Mouse (Mus musculus): Measurements from ENCODE around the gene Bdnf.

The Bdnf gene

DNA sequence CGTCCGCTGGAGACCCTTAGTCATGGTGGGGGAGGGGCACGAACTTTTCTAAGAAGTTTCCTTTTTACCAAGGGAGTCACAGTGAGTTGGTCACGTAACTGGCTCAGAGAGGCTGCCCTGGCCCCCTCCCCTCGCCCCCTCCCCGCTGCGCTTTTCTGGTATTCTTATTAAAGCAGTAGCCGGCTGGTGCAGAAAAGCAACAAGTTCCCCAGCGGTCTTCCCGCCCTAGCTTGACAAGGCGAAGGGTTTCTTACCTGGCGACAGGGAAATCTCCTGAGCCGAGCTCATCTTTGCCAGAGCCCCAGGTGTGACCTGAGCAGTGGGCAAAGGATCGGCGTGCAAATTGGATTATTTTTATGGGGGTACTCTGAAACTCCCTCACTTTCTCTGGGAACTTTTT, at the start of gene Bdnf:
TSS of gene Bdnf (plus strand) at position 169 of the 400 bp plus-strand sequence.
- DNase-seq (ENCODE audit: low spot score), result no peak

DNA sequence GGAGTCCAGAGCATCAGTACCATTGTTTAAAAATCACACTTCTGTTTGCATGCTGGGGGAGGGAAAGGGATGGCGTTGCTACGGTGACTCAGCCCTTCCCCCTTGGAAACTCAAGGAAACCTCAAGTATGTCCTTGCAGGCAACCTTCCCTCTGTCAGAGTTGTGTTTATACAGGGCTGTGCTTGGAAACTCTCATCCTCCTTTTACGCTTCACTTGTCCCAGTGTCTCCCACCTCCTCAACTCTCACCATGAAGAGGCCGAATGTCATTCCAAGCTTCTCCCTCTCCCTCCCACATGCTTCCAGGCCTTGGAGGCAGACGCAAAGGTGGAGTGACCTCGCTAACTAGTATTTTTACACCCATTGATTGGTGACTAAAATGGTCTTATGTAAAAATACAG, 47.6 kb upstream of the Bdnf start:
- DNase-seq (ENCODE audit: low spot score), result no peak

DNA sequence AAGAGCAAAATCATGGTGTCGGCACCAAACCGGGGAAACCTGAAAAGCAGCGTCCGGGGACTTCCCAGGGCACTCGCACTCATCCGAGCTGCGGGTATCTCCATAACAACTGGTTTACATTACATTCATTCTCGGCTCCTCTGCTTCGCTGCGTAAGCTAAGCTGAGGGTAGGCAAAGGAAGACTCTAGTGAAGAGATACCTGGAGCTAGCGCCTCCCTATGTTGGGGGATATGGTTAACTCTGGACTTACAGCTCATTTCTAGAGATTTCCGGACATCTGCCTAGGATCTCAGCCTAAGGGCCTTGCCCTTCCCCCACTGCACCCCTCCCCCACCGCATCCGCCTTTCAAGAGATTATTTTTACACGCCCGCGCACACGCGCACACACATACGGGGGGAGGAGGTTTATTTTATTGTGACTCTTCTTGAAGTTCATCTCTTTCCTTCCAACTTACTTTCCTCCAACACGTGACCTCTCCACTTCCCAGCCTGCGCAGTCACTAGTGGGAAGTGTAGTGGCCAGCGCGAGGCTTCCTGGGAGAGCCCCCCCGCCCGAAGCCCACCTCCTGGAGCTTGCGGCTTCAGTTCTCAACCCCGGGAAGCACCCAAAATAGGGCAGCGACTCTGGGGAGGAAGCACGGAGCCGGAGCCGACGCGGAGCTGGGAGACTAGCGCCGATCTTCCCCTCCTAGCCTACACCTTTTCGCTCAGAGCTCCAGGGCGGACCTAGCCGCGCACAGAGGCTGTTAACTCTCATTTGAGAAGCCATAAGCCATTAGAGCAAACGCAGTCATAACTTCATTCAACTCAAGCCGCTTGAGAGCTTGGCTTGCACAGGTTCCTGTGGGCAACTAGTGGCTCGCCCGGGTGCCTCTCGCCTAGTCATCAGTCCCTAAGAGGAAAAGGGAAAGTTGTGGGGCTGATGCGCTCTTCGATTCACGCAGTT, 718 bp upstream of the Bdnf start:
- DNase-seq (ENCODE audit: low spot score), result no peak

DNA sequence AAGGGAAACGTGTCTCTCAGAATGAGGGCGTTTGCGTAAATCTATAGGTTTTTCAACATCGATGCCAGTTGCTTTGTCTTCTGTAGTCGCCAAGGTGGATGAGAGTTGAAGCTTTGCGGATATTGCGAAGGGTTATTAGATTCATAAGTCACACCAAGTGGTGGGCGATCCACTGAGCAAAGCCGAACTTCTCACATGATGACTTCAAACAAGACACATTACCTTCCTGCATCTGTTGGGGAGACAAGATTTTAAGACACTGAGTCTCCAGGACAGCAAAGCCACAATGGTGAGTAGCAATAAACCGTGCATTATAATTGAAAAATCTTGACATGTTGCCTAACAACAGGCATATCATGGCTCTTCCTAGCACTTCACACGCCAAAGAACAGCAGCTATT, 551 bp downstream of the Bdnf start:
- DNase-seq (ENCODE audit: low spot score), result no peak

DNA sequence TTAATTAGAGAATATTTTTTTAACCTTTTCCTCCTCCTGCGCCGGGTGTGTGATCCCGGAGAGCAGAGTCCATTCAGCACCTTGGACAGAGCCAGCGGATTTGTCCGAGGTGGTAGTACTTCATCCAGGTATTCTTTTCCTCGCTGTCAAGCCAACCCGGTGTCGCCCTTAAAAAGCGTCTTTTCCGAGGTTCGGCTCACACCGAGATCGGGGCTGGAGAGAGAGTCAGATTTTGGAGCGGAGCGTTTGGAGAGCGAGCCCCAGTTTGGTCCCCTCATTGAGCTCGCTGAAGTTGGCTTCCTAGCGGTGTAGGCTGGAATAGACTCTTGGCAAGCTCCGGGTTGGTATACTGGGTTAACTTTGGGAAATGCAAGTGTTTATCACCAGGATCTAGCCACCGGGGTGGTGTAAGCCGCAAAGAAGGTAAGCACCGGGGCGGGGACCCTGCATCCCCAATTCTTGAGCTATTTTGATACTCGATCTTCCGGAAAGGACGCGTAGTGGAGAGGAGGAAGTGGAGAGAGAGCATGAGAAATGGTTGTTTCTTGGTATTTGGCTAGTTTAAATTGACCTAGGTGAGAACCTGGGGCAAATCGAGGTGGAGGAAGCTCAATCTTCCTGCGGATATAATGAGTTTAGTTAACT, 1.6 kb downstream of the Bdnf start:
- DNase-seq (ENCODE audit: low spot score), result peak; percentile 57

DNA sequence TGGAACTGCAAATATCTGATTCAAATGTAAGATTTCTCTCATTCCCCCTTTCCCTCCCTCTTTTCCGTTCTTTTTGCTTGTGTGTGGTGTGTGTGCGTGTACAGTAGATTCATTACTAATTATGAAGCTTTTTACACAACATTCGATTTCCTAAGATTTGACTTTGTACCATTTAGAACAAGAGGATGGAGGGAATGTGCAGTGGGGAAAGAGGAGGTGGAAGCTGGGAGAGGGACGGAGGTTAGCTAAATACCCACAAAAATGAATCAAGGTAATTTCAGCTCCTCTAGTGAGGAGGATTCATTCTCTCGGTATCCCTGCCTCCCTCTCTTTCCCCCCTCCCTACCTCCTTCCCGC, 2.1 kb downstream of the Bdnf start:
- DNase-seq (ENCODE audit: low spot score), result no peak

DNA sequence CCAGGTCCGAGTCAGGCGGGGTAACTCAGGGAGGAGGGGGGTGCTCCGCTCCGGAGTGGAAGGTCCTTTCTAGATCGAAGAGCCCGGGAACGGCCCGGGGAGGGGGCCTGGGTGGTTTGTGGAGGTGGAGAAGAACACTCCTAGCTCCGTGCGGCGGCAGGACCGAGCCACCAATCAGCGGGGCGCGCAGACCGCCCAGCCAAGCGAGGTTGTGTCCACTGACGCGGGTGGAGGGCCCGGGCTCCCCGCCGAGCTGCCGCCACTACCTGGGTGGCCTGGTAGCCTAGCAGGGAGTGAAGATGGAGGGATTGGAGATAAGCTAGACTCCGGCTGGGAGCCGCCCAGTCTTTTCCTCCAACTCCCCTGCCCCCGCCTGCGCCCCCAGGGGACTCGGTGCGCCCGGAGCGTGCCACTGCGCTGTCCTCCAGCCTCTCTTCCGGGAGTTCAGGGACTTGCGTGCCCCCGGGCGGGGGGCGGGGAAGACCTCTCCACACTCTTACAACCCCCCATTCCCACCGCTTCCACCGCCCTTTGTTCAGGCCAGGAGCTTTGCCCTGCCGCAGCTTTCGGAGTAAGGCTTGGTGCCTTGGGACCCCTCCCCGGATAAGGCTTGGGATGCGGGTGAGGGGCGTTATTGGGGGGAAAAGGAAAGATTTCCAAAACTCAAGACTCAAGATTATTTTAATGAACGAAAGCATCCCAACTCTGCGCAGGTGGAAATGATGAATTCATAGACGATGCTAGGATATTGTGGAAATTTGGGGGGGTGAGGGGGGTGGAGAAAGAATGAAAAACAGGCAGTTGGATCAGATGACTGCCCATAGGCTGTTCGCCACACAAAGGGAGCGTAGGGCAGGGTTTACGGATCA, 3.0 kb downstream of the Bdnf start:
- no peak for DNase-seq (ENCODE audit: low spot score)

DNA sequence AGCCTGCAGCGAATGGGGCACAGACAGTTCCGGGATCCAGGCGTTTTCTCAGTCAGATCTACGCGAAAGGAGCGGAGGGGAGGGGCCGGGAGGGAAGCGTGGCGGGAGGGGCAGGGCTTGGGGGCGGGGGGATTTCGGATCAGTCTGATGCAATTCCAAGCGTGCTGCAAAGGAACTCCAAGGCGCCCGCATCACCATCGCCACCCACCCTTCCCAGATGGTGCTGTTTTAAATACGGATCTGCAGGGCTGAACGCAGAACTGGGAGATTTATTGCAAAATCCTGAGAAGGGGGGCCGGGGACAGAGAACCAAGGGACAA, 3.5 kb downstream of the Bdnf start:
- no peak for DNase-seq (ENCODE audit: low spot score)

DNA sequence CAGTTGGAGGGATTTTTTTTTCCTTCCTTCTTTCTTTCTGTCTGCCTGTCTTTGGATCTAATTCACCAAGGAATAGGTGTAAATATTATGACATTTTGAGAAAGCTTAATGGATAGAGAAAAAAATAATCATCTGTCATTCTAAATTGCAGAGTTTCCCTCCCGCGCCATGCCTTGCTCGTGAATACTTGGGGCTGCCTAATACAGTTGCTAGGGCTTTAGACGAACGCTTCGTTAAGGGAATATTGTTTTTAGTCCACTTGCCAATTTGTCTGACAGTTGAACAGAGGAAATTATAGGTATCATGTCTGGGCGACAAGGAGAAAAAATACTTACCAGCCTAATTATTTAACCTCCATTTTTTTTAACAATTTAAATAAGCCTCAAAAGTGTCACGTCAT, 4.0 kb downstream of the Bdnf start:
- no peak for DNase-seq (ENCODE audit: low spot score)

DNA sequence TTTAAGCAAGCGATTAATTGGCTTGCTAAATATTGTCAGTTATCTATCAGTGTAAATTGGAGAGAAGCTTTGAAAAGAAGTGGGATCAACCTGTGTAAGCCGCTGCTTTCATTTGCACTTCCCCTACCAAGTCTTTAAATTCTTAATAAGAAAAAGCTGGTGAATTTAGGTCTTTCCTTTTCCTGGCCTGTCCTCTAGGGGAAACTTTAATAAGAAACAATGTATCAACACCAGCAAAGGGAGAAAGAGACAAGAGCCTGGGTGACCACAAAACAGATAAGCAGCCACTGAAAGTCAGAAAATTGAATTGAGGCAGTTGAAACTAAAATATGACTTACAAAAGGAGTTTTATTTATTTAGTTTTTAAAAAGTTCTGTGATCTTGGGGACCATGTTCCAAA, 4.9 kb downstream of the Bdnf start:
- no peak for DNase-seq (ENCODE audit: low spot score)

DNA sequence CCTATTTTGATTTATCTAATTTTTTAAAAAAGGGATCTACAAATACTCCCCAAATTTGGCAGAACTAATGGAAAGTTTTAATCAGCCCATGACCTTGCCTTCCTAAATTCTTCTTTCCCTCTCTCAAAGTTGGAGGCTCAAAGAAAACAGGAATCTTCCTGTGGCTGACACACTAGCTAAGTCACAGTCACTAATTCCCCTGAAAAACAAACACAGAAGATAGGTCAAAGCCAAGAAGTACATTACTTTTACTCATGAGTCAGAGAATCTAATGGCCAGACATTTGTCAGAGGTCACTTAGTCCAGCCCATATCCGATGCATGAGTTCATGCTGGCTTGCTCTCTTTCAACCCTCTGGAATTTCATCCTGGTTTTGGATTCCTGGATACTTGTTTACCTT, 6.6 kb downstream of the Bdnf start:
- no peak for DNase-seq (ENCODE audit: low spot score)

DNA sequence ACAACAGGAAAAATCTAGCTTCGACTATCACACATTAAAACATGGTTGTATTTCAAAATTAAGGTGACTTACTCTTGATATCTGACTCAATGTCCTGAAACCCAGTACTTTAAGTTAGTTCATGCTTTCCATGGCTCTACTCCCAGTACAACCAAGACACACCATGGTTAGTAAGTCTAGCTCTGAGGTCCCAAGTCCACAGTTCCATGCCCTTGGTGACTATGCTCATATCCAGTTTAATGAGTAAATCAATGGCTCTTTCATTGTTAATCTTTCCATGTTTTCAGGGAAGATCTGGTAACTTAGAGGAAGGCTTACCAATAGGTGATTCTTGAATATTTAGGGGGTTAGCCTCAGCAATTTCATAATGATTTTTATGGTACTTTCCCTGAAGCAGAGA, 14.2 kb downstream of the Bdnf start:
- no peak for DNase-seq (ENCODE audit: low spot score)

DNA sequence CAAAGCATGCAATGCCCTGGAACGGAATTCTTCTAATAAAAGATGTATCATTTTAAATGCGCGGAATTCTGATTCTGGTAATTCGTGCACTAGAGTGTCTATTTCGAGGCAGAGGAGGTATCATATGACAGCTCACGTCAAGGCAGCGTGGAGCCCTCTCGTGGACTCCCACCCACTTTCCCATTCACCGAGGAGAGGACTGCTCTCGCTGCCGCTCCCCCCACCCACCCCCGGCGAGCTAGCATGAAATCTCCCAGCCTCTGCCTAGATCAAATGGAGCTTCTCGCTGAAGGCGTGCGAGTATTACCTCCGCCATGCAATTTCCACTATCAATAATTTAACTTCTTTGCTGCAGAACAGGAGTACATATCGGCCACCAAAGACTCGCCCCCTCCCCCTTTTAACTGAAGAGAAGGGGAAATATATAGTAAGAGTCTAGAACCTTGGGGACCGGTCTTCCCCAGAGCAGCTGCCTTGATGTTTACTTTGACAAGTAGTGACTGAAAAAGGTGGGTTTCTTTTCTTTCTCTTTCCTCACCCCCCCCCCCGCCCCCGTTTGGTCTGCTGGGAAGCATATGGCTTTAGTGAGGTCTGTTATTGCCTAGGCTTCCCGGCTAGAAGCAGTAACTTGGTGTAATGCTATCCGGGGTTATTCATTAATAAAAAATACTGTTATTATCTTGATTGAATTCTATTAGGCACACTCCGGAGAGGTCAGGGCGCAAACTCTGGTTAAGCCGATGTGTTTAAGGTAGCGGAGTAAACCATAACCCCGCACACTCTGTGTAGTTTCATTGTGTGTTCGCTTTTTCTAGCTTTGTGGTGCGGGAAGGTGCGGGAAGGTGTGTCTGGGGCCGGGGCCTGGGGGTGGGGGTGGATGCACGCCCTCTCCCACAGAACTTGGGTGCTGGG, 18.0 kb downstream of the Bdnf start:
- DNase-seq (ENCODE audit: low spot score), result no peak

DNA sequence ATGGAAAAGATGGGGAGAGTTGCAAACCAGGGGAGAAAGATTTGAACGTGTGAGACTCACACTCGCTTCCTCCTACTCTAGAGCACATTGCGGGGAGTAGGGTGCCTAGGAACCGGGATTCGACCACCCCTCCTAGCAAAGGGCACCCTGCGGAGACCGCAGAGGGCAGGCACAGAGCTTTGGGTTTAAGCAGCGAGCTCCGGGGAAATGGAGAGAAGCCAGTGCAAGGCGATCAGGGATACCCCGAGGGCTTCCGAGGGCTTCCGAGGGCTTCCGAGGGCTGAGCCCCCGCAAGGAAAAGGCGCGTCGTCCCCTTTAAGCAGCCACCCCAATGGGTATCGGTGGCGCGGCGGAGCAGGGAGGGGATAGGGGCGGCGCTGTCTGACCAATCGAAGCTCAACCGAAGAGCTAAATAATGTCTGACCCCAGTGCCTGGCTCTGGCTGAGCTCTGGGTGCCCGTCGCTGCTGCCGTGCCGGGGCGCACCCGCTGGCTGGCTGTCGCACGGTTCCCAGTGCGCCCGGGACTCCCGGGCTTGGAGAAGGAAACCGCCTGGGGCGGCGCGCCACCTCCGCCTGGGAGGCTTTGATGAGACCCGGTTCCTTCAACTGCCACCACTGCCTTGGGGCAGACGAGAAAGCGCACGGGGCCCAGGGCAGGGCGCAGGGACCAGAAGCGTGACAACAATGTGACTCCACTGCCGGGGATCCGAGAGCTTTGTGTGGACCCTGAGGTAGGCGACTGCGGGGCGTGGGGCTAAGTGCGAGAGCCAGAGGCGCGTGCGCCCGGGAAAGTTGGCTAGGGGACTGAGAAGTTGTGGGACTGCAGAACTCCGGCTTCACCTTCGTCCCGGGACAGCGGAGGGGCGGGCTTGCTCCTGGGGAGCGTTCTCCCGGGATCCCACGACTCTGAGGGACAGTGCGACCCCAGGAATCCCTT, 18.9 kb downstream of the Bdnf start:
- DNase-seq (ENCODE audit: low spot score), result peak; percentile 18

DNA sequence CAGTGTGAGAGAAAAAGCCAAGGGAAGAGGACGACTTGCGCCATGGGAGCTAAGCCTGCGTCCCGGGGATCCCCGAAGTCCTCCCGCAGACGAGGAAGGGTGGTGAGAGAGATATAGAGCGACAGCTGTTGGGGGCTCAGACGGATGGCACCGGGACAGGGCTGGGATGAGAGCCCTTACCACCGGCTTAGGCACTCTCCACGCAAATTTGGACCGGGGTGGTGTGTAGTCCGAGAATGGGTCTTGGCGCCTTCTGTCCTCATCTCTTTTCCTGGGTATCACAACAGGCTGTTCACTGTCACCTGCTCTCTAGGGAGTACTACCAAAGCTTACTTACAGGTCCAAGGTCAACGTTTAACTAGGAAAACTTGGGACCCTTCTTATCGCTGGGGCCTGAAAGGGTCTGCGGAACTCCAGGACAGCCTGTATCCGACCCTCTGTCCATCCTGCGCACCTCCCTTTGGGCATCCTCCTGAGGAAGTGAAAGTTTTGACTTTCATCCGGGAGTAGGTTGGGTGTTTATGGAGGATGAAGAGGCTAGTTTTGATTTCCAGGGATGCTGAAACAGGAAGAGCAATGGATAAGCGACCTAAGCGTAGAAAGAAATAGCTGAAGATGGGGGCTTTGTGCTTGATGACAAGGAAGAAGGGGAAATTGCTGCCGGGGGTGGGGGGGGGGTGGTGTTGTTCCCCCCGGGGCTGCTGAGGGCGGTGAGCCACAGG, 19.8 kb downstream of the Bdnf start:
- no peak for DNase-seq (ENCODE audit: low spot score)

DNA sequence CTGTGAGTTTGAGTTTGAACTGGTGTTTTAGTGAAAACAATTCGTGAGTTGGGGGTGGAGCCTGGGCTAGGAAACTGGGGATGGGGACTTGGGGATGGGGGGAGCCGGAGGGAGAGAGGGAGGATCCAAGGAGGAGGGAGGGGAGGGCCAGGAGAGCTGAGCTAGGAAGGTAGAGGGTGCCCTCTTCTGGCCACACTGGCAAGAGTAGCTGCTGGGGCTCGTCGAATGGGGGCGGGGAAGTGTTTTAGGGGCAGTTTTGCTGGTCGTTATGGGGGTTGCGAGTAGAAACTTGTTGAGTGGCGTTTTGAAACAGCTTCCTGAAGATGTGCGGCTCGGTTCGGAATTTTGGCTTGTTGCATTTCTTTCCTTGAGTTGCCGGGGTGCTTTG, 20.3 kb downstream of the Bdnf start:
- DNase-seq (ENCODE audit: low spot score), result peak; percentile 54

DNA sequence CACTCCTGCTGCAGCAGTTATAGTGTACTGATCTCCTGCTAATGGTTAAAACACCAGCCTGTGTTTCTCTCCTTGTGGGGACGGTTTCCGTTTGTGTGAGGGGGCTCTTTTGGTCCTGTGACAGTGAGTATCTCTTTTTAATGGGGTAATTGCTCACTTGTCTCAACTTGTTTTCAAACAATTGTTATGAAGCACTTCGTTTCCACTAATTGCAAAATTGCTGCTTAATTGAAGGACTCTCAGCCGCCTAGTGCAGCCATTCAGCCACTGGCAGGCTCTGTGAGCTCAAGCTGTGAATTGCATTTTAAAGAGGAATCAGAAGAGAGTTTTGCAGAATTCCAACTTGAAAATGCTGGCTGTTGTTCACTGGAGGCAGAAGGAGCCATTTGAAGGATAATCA, 22.7 kb downstream of the Bdnf start:
- DNase-seq (ENCODE audit: low spot score), result no peak

DNA sequence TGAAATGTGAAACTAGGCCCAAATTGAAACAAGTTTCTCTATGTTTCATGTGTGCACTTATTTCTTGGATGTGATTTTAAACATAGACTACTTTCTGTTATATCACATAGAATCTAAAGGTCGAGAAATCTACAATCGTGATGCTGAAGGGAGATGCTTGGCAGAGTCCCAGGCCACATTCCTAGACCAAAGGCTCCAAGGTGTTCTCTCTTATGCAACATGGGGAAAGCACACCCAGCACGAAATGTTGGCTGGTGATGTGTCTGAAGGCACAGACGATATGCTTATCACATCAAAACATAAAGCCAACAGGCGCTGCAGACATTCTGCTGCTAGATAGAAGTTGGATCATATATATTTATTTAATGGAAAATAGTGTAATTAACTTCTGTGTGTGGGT, 25.8 kb downstream of the Bdnf start:
- DNase-seq (ENCODE audit: low spot score), result no peak

DNA sequence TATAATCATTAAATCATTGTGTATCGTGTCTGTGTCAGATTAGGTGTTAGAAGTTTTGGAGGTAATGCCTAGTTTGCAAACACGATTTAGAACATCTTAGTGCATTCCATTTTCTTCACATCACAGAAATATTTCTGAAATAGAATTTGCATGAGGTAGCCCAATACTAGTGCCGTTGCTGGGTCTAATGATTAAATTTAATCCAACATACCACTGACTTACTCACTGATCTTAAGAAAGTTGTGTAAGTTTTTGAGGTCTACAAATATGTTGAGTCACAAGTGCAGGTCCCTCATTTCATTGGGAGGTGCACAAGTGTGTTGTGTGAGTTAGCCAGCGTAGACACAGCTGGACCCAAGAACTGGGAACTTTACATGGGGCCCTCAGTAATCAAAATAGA, 29.1 kb downstream of the Bdnf start:
- no peak for DNase-seq (ENCODE audit: low spot score)

DNA sequence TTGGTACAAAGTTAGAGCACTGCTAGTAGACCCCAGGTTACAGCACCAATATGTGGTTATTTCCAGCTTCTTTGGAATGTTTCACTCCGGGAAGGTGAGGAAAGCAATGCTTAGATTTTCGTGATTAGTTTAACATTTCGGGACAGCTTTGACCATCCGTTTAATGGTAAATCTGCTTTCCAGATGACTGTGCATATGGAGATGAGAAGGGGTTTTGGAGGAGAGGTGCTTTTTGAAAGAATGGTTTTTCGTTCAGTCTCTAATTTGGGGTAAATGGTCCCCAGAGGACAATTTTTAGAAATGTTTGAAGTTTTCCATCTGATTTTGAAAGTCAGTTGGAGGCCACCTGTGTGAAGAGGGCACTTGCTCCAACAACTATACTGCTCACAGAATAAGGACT, 29.6 kb downstream of the Bdnf start:
- DNase-seq (ENCODE audit: low spot score), result no peak

Measured in ovary, postnatal 36 days (tissue).